Mouse (Mus musculus) C2C12 (cell line): Measurements from ENCODE around the gene Nav1.

ENCODE experiments used
- CEBPB ChIP-seq: IDR thresholded peaks from one replicate; pipeline ENCODE4 v1.6.1; 2011; ENCODE audit warnings: low read depth, mild to moderate bottlenecking, control low read depth, moderate library complexity
- CTCF ChIP-seq: IDR thresholded peaks from one replicate; pipeline ENCODE4 v1.5.1; 2011; ENCODE audit not compliant: control insufficient read depth, insufficient read depth, insufficient read length
- MAX ChIP-seq: IDR thresholded peaks from one replicate; pipeline ENCODE4 v1.6.1; 2011; ENCODE audit warnings: mild to moderate bottlenecking, control low read depth

DNA sequence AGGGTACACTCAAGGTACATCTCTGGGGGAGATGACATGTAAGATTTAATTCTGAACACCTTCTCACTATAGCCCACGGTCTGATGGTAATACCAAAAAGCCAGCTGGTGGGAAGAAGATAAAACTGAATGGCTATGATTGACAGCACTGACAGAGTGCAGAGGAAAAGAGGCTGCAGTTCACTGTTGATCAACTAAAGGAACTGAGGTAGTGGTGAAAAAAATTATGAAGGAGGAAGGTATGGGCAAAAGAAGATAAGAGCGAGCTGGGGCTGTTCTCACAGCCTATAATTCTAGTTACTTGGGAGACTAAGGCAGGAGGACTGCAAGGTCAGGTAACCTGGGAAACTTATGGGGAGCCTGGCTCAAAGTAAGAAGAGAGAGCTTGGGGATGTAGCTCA, 155.7 kb downstream of the Nav1 start:
- TF ChIP-seq MAX (no peak), CTCF (no peak), CEBPB (no peak)
